Mouse (Mus musculus) lung, postnatal 10 days (tissue): ENCODE measurements around the gene Foxr1.
A peak's percentile ranks its signal among the peaks of the same experiment; 100 is the strongest.
"Not testable (repeated sequence)": the region's sequence is repeated elsewhere in the genome, so short reads cannot be mapped to it uniquely, and the experiment has no call there.

Experiments used
- DNase-seq: peaks from one replicate; pipeline ENCODE4 v3.0.0; 2021

Gene Foxr1

GRCm38 (mm10) chr9:44477339-44478228 is 36.6 kb upstream of the Foxr1 start:
- DNase-seq, result peak; percentile 89

- DNase-seq, result no peak
Measured at GRCm38 (mm10) chr9:44475936-44476335, 35.0 kb upstream of the Foxr1 start.

- no peak for DNase-seq
Measured at GRCm38 (mm10) chr9:44474327-44474726, 33.4 kb upstream of the Foxr1 start.

GRCm38 (mm10) chr9:44473184-44473583 is 32.2 kb upstream of the Foxr1 start:
- no peak for DNase-seq

GRCm38 (mm10) chr9:44468800-44469199 is 27.9 kb upstream of the Foxr1 start:
- DNase-seq, result no peak

- no peak for DNase-seq
Measured at GRCm38 (mm10) chr9:44468224-44468623, 27.3 kb upstream of the Foxr1 start.

- peak; percentile 18 for DNase-seq
Measured at GRCm38 (mm10) chr9:44461950-44462349, 21.0 kb upstream of the Foxr1 start.

GRCm38 (mm10) chr9:44457035-44457742 is 16.3 kb upstream of the Foxr1 start:
- DNase-seq, result peak; percentile 58

GRCm38 (mm10) chr9:44454891-44455220 is 13.9 kb upstream of the Foxr1 start, which contains the start of gene Upk2:
Gene Upk2, minus strand, starts transcription at chr9:44454976.
- DNase-seq, result no peak

GRCm38 (mm10) chr9:44454132-44454890 is 13.4 kb upstream of the Foxr1 start:
- DNase-seq, result peak; percentile 90

GRCm38 (mm10) chr9:44450387-44450786 is 9.5 kb upstream of the Foxr1 start:
- DNase-seq, result no peak

GRCm38 (mm10) chr9:44444402-44445025 is 3.6 kb upstream of the Foxr1 start:
- not testable (repeated sequence) for DNase-seq

GRCm38 (mm10) chr9:44435747-44436146 is 5.2 kb downstream of the Foxr1 start:
- DNase-seq, result no peak

GRCm38 (mm10) chr9:44432577-44433185 is 8.3 kb downstream of the Foxr1 start:
- DNase-seq, result no peak

GRCm38 (mm10) chr9:44423576-44423975 is 17.4 kb downstream of the Foxr1 start:
- DNase-seq, result no peak

- DNase-seq, result no peak
Measured at GRCm38 (mm10) chr9:44420280-44420898, 20.5 kb downstream of the Foxr1 start.

- not testable (repeated sequence) for DNase-seq
Measured at GRCm38 (mm10) chr9:44419730-44420129, 21.2 kb downstream of the Foxr1 start.

GRCm38 (mm10) chr9:44418519-44419385 is 22.2 kb downstream of the Foxr1 start, which contains the start of gene Ccdc84:
Gene Ccdc84, minus strand, starts transcription at chr9:44418569.
- DNase-seq, result no peak

- peak; percentile 96 for DNase-seq
Measured at GRCm38 (mm10) chr9:44417892-44418363, 23.0 kb downstream of the Foxr1 start.

- DNase-seq, result no peak
Measured at GRCm38 (mm10) chr9:44417156-44417891, 23.6 kb downstream of the Foxr1 start.
